Mouse (Mus musculus): Measurements from ENCODE around the gene Prrc2c. TPM values are rescaled to one million over a fixed set of nuclear protein-coding genes. Genes with fewer than 3 reads are reported as not detected.
"Not testable (repeated sequence)": the region's sequence is repeated elsewhere in the genome, so short reads cannot be mapped to it uniquely, and the experiment has no call there.

Prrc2c gene
- total RNA-seq, 2 experiments from 2014 or later = 57.9 to 58.5 TPM

GRCm38 (mm10) chr1:162700389-162701066 lies 39.8 kb downstream of the Prrc2c start:
- intact Hi-C loops (cut with DNase I; ENCODE audit: low total_unique reads) = no loop called here
- DNase-seq = no peak

DNA sequence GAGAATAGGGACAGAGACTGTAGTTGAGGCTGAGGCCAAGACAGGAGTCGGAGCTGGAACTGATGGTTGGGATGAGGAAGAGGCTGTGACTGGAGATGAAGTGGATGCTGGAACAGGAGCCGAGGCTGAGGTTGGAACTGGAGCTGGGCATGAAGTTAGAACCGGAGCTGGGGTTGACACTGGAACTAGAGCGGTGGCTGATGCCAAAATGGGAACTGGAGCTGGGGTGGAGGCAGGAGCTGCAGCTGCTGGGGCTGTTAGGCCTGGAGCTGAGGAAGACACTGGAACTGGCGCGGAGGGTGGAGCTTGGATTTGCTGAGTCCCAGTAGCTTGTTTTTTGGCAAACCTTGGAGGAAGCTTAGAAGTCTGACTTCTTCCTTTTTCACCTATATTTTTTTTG lies 42.5 kb downstream of the Prrc2c start:
- DNase-seq = peak; percentile 46
- intact Hi-C loops (cut with DNase I; ENCODE audit: low total_unique reads) = no loop called here

DNA sequence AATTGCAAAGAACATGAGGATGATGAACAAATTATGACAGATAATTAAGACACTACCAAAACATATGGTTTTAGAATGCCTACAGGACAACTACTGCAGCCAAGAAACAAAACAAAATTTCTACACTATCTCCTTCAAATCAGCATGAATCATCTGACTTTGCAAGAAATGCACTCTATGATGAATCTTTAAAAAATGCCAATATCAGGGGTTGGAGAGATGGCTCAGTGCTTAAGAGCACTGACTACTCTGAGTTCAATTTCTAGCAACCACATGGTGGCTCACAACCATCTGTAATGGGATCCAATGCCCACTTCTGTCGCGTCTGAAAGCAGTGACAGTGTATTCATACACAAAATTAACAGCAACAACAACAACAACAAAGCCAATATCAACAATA lies 46.6 kb downstream of the Prrc2c start:
- intact Hi-C loops (cut with DNase I; ENCODE audit: low total_unique reads) = no loop called here
- no peak for DNase-seq

- intact Hi-C loops (cut with DNase I; ENCODE audit: low total_unique reads) = loop anchor here (10.0 kb wide), 1 partner anchor 311 kb away; no protein-coding TSS in a partner anchor
Observed at GRCm38 (mm10) chr1:162665486-162666174, 74.7 kb downstream of the Prrc2c start.

DNA sequence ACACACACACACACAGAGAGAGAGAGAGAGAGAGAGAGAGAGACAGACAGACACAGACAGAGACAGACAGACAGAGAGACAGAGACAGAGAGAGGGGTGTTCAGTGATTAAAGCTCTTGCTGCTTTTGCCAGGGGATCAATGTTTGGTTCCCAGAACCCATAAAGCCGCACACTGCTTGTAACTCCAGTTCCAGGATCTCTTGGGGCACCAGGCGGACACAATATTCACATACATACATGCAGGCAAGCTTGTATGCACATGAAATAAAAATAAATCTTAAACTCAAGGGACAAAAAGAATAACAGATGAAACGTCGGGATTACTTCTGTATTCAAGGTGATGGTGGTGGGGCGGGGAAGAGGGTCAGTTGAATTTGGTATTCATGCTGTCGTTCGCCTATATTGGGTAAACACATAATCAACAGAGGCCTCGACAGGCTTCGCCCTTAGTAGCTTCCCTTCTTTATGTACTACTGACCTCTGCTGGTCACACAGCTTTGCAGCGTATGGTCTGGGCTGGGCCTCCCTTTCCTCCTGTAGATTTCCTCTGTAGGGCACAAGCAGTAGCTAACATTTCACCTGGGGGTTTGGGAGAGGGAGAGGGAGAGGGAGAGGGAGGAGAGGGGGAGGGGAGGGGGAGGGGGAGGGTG lies 75.4 kb downstream of the Prrc2c start:
- DNase-seq = peak; percentile 75
- intact Hi-C loops (cut with DNase I; ENCODE audit: low total_unique reads) = loop anchor here (5.0 to 10.0 kb wide), 2 partner anchors 113 to 310 kb away; no protein-coding TSS in a partner anchor

More at GRCm38 (mm10) chr1:162665486-162666174, 74.7 kb downstream of the Prrc2c start:
- no peak for DNase-seq

DNA sequence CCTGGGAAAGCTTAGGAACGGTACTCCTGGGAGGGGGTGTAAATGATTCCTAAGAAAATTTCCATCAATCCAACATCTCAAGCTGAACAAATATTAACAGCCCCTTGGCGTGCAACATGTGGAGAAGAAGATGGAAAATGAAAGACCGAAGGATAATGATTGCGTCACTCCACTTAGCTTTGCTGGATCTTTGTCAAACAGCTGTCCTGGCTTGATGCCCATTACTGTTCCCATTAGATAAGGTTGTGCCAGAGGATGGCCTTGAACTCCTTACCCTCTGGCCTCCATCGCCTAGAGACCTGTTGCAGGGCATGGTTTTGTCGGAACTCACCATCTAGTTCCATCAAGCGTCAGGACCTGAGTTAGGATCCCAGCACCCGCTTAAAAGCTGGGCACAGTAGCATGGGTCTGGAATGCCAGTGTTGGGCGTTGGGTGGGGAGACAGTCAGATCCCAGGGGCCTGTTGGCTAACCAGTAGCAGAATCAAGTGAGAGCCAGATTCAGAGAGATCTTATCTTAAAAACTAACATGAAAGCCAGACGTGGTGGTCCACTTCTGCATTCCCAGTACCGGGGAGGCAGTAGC lies 80.0 kb downstream of the Prrc2c start:
- DNase-seq = peak; percentile 45
- intact Hi-C loops (cut with DNase I; ENCODE audit: low total_unique reads) = loop anchor here (5.0 to 10.0 kb wide), 2 partner anchors 108 to 306 kb away; no protein-coding TSS in a partner anchor

DNA sequence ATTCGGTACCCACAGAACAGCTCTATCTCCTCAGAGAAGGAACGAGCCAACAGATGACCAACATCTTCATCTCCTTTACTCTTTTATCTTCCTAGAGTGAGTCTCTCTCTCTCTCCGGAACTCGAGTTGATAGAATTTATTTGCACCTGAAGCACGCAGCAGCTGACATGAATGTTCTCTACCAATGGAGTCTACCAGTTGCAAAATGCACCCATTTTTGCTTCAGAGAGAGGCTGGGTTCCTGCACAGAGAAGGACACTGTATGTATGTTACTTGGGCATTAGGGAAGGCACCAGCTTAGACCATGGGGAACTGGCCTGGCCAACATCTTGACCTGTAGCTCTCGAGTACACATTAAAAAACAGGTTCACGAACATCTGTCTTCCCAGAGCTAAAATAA lies 82.2 kb downstream of the Prrc2c start, which contains the start of gene Myocos:
TSS of gene Myocos (minus strand) at position 101 of the 400 bp plus-strand sequence.
- DNase-seq = no peak
- intact Hi-C loops (cut with DNase I; ENCODE audit: low total_unique reads) = no loop called here

- DNase-seq = no peak
- intact Hi-C loops (cut with DNase I; ENCODE audit: low total_unique reads) = no loop called here
Observed at GRCm38 (mm10) chr1:162648416-162648815, 91.9 kb downstream of the Prrc2c start.

- intact Hi-C loops (cut with DNase I; ENCODE audit: low total_unique reads) = no loop called here
- no peak for DNase-seq
Observed at GRCm38 (mm10) chr1:162646083-162646686, 94.2 kb downstream of the Prrc2c start.

GRCm38 (mm10) chr1:162643752-162644151 lies 96.6 kb downstream of the Prrc2c start:
- intact Hi-C loops (cut with DNase I; ENCODE audit: low total_unique reads) = no loop called here
- peak; percentile 90 for DNase-seq

GRCm38 (mm10) chr1:162642591-162642990 lies 97.8 kb downstream of the Prrc2c start:
- intact Hi-C loops (cut with DNase I; ENCODE audit: low total_unique reads) = no loop called here
- DNase-seq = no peak

GRCm38 (mm10) chr1:162639861-162640260 lies 100.5 kb downstream of the Prrc2c start:
- DNase-seq = no peak
- intact Hi-C loops (cut with DNase I; ENCODE audit: low total_unique reads) = no loop called here

- DNase-seq = peak; percentile 32
- intact Hi-C loops (cut with DNase I; ENCODE audit: low total_unique reads) = no loop called here
Observed at GRCm38 (mm10) chr1:162639051-162639750, 101.2 kb downstream of the Prrc2c start, which contains the start of gene Myoc. Gene Myoc, plus strand, starts transcription at chr1:162639155.

- intact Hi-C loops (cut with DNase I; ENCODE audit: low total_unique reads) = no loop called here
- no peak for DNase-seq
Observed at GRCm38 (mm10) chr1:162638535-162638934, 101.8 kb downstream of the Prrc2c start.

DNA sequence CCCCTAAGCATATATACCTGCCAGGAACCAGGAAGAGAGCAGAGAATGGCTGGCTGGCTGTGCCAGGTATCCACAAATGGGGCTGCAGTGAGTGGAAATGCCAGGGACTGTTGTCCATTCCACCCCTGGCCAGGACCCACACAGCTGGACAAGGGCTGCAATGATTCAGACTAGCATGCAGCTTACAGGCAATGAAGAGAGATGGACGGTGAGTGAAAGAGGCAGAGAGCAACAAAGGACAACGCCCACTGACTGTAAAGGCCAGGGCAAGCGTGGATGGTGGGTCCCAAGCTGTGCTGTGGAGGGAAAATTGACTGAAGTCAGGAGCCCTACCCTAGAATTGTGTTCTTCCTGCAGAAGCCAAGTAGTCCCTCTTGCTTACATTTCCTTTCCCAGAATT lies 103.8 kb downstream of the Prrc2c start:
- intact Hi-C loops (cut with DNase I; ENCODE audit: low total_unique reads) = no loop called here

DNA sequence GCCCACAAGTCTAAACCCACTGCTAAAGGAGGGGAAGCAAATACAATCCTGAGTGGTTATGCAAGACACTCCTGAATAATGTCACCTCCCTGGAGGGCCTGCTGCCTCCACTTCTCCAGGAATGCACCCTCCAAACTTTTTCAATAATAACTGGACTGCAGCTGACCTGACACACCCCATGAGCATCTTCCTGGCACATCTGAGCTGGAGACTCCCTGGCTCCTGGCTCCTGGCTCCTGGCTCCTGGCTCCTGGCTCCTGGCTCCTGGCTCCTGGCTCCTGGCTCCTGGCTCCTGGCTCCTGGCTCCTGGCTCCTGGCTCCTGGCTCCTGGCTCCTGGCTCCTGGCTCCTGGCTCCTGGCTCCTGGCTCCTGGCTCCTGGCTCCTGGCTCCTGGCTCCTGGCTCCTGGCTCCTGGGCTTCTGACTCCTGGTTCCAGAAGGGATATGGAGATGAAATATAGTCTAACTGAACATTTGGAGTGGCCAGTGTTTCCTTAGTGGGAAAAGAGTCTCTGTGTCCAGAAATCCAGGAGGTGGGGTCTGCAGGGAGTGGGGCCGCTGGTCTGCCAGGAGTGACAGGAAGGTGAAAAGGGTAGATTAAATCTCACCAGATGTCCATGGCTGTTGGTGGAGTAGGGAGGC lies 104.9 kb downstream of the Prrc2c start:
- peak; percentile 60 for DNase-seq
- intact Hi-C loops (cut with DNase I; ENCODE audit: low total_unique reads) = not testable (repeated sequence)

More for the DNA sequence above, 103.8 kb downstream of the Prrc2c start:
- DNase-seq = no peak

GRCm38 (mm10) chr1:162628326-162628725 lies 112.0 kb downstream of the Prrc2c start:
- intact Hi-C loops (cut with DNase I; ENCODE audit: low total_unique reads) = not testable (repeated sequence)

DNA sequence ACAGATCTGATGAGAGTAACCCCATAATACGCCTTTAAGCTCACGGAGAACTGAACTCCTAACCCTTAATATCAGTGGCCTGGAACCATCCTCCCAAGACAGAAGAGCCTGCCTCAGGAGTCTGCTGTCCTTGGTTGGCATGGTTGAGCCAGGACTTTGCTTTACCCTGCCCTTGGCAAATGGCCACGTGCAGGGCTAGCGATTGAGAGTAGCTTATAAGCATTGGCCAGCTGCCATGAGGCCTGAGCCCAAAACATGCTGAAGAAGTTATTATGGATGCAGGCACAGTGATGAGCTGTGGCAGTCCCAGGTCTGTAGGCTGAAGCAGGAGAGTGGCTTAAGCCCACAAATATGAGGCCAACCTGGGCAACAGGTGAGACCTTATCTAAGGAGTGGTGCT lies 112.5 kb downstream of the Prrc2c start:
- DNase-seq; intact Hi-C loops (cut with DNase I; ENCODE audit: low total_unique reads): not testable (repeated sequence)

More at GRCm38 (mm10) chr1:162628326-162628725, 112.0 kb downstream of the Prrc2c start:
- not testable (repeated sequence) for DNase-seq
